Mouse (Mus musculus): Measurements from ENCODE around the gene Rp9. TPM values are rescaled to one million over a fixed set of nuclear protein-coding genes. Genes with fewer than 3 reads are reported as not detected.

Rp9 gene
- polyA plus RNA-seq (2015; fragmentation: Nextera tagmentation; extraction: Ambion mirVana), result 89.9 and 97.6 TPM in 2 replicates

DNA sequence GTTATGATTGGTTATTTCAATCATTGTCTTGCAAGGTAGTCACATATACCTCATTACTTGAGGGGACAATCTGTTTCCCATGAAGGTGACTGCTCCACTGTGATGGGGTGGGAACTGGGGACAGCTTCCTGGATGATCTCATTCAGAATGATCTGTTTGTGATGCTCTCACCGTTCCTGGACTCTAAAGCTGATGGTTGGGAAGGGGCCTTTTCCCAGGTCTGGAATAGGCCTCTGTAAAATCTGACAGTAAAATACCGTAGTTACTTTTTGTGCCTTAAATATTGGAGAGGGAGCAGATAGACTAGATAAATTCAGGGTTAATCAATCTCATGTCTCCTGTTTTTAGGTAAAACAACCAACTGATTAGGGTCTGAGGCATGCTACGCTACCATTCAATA, at the start of gene Rp9:
Rp9 (minus strand) TSS at position 101 of the 400 bp plus-strand sequence.

DNA sequence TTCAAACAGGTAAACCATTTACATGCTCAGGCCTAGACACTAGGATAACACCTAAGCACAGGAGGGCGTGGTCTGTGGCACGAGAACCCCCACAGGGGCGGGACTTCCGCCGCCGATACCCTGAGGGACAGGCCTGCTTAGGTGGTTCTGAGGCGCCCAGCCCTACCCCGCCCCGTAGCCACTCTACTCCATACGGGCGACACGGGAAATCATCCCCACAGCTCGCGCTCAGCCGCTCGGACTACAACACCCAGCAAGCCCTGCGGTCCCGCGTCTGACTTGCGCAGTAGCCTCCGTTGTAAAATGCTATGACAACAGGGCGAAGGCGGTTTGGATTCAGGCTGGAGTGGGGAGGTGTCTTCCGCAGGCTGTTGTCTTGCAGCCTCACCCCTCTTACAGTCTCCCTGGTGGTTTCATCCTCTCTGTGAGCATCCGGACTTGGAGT, 5.9 kb upstream of the Rp9 start, which contains the start of gene Bbs9:
Bbs9 (plus strand) TSS at position 292 of the 445 bp plus-strand sequence.

DNA sequence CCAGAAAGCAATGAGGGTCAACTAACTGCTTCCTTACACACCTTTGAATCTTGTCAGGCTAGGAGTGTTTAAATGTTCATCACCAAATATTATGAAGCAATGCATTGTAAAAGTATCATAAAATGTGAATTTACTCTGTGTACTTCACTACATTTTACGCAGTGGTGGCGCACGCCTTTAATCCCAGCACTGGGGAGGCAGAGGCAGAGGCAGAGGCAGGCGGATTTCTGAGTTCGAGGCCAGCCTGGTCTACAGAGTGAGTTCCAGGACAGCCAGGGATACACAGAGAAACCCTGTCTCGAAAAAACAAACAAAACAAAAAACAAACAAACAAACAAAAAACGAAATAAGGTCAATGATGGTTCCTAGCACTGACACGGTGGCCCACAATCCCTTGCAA, 15.6 kb downstream of the Rp9 start, which contains the start of gene Gm17545:
Gm17545 (plus strand) TSS at position 301 of the 400 bp plus-strand sequence.

DNA sequence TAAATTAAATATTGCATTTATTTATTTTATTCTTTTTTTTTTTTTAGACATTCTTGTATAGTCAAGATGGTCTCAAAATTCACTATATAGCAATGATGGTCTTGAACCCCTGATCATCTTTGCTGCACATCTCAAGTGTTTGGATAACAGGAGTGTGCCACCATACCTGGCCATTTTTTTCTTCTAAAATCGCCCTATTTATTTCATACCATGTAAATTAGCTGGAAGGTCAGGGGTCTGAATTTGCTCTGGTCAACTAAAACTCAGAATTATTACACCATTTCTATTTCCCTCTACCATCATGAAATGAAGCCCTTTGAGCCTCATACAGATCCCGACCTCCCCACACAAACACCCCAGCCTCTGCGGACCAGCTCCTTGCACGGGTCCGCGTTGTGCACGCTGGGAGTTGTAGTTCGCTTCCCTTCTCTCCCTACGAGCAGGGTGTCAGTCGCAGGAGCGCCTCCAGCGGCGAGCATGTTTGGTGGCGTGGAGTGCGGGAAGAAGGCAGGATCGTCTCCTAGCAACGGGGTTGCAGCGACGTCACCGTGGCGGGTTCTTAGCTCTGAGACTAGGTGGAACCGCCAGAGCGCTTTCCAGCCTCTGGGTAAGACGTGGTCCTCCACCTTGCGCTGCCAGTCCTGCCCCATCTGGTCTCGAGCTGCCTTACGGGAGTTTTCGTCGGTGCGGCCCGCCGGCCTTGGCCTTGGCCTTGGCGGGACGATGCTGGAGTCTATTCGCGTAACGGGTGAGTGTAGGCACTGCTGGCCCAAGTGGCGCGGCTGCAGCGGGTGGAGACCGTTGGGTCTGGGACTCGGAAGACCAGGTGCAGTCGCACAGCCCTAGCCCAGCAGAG, 58.3 kb downstream of the Rp9 start, which contains the start of gene 9530077C05Rik:
9530077C05Rik (plus strand) TSS at position 512 of the 856 bp plus-strand sequence.

DNA sequence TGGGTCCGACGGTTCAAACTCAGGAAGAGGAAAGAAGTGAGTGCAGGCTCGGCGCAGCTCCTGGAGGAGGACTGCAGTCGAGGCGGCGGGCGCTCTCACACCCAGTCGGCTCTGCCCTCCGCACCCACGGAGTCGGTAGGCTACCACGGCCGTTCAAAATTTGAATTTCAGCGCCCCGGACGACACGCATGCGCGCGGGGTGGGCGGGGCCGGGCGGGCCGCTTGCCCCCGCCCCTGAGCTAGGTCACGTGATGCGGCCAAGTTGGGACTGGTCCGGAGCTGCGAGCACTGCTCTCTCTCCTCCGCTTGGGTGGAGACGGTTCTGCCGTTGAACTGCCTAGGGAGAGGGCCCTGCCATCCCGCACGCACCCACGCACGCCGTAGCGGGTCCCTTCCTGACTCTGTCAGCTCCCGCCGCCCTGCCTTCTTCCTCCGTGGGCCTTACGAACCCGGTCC, 80.5 kb downstream of the Rp9 start, which contains the start of gene Anln:
Anln (minus strand) TSS at position 168 of the 456 bp plus-strand sequence.

Other genes starting within 250 kb of the Rp9 start
- gene Zfp809, start 244.0 kb downstream of the Rp9 start, polyA plus RNA-seq (2015; fragmentation: Nextera tagmentation; extraction: Ambion mirVana), result 9.5 and 12.0 TPM in 2 replicates
- gene Zfp599, start 209.8 kb downstream of the Rp9 start, polyA plus RNA-seq (2015; fragmentation: Nextera tagmentation; extraction: Ambion mirVana), result 4.3 and 4.8 TPM in 2 replicates
- 17.0 and 21.7 TPM in 2 replicates for gene Zfp810, start 162.1 kb downstream of the Rp9 start, polyA plus RNA-seq (2015; fragmentation: Nextera tagmentation; extraction: Ambion mirVana)
- gene Anln, start 80.6 kb downstream of the Rp9 start, polyA plus RNA-seq (2015; fragmentation: Nextera tagmentation; extraction: Ambion mirVana), result 2.3 and 2.8 TPM in 2 replicates
- gene 9530077C05Rik, start 58.2 kb downstream of the Rp9 start, polyA plus RNA-seq (2015; fragmentation: Nextera tagmentation; extraction: Ambion mirVana), result 13.8 and 14.0 TPM in 2 replicates
- gene Gm17545, start 15.5 kb downstream of the Rp9 start, polyA plus RNA-seq (2015; fragmentation: Nextera tagmentation; extraction: Ambion mirVana), result not detected in 2 replicates
- 13.0 and 16.7 TPM in 2 replicates for gene Bbs9, start 6.0 kb upstream of the Rp9 start, polyA plus RNA-seq (2015; fragmentation: Nextera tagmentation; extraction: Ambion mirVana)